Mouse (Mus musculus) E14TG2a.4 (cell line): ENCODE measurements around the gene Taf1b.

Source experiments
- CTCF ChIP-seq: conservative IDR thresholded peaks from 2 replicates; pipeline ENCODE4 v1.5.1; 2014; ENCODE audit warnings: low read length
- NANOG ChIP-seq: IDR thresholded peaks from 2 replicates; pipeline ENCODE4 v1.6.1; 2014; ENCODE audit warnings: borderline replicate concordance, low read length, mixed read lengths
- POU5F1 ChIP-seq: IDR thresholded peaks from 2 replicates; pipeline ENCODE4 v1.6.1; 2014; ENCODE audit warnings: low read length, borderline replicate concordance

GRCm38 (mm10) chr12:24592055-24592454 lies 93.9 kb downstream of the Taf1b start:
- TF ChIP-seq CTCF, result no peak
- TF ChIP-seq NANOG, result no peak
- no peak for TF ChIP-seq POU5F1
